Mouse (Mus musculus) forebrain, embryonic 13.5 days (tissue): ENCODE results near the gene Arhgdia. TPM values are rescaled to one million over a fixed set of nuclear protein-coding genes. Genes with fewer than 3 reads are reported as not detected.

Experiments used
- ATAC-seq: fragments of 200-750 bp; cut with Nextera tagmentation; 2 replicates; pipeline ENCODE4 v1.8.0; 2017
- H3K27ac ChIP-seq: fragments of 300-500 bp; sonication (generic); 2 replicates; pipeline ENCODE4 v1.5.1; 2015; ENCODE audit warnings: inconsistent platforms, mild to moderate bottlenecking, moderate library complexity
- H3K27me3 ChIP-seq: fragments of 300-500 bp; sonication (generic); 2 replicates; pipeline ENCODE4 v1.6.1; 2015; ENCODE audit warnings: mild to moderate bottlenecking, inconsistent platforms
- H3K36me3 ChIP-seq: fragments of 300-500 bp; sonication (generic); 2 replicates; pipeline ENCODE4 v1.6.1; 2015; ENCODE audit warnings: mild to moderate bottlenecking, inconsistent platforms; ENCODE audit not compliant: poor library complexity, severe bottlenecking
- H3K4me1 ChIP-seq: fragments of 300-500 bp; sonication (generic); 2 replicates; pipeline ENCODE4 v1.6.1; 2015; ENCODE audit warnings: inconsistent platforms
- H3K4me2 ChIP-seq: fragments of 300-500 bp; sonication (generic); 2 replicates; pipeline ENCODE4 v1.6.1; 2015; ENCODE audit warnings: inconsistent platforms, mild to moderate bottlenecking, moderate library complexity
- H3K4me3 ChIP-seq: fragments of 300-500 bp; sonication (generic); 2 replicates; pipeline ENCODE4 v1.5.1; 2015; ENCODE audit warnings: mild to moderate bottlenecking, inconsistent platforms
- H3K9ac ChIP-seq: fragments of 300-500 bp; sonication (generic); 2 replicates; pipeline ENCODE4 v1.6.1; 2015; ENCODE audit warnings: mild to moderate bottlenecking, inconsistent platforms
- H3K9me3 ChIP-seq: fragments of 300-500 bp; sonication (generic); replicated peaks from 2 replicates; pipeline ENCODE4 v1.6.1; 2016; ENCODE audit warnings: inconsistent platforms
- WGBS: fragments of 180-500 bp; shearing (Covaris S2); methylation state at CpG from one replicate; pipeline ENCODE4 v1.1.7; 2015; 5-methylcytosine and 5-hydroxymethylcytosine counted together
- polyA plus RNA-seq: library from polyadenylated mRNA; unstranded; fragments of >200 nt; fragmentation: Nextera tagmentation; extraction: Ambion mirVana; gene quantifications from 2 replicates; pipeline ENCODE4 v1.2.1, GENCODE M21; 2015

Gene Arhgdia
- polyA plus RNA-seq, 1 experiment from 2014 or later: 462 TPM

- 94% methylated on average over 6 of the region's 6 CpGs for WGBS
- ATAC-seq: no peak
- no peak overlapping the region for H3K4me2 ChIP-seq
These were observed 41.4 kb upstream of the Arhgdia start for GRCm38 (mm10) chr11:120622805-120623204.

DNA sequence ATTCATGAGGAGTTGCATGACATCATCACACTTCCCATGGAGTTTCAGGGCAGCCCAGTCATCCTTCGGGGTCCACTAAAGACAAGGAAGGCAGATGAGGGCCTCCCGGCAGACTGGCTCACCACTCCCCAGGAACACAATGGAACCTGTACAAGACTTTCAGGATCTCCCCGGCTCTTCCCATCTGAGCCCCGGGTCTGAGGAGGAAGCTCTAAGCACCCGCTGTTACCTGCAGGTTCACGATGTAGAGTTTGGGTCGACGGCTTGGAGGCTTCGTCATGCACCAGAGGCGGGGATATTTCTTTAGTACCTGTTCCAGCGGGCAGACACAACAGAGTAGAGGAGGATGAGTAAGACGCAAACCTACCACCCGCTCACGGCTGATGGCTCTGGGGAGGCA is 38.8 kb upstream of the Arhgdia start:
- H3K36me3 ChIP-seq: peaks cover 59% of the 10 kb centered on the region
- H3K4me3 ChIP-seq: no peak overlapping the region
- no peaks in the 10 kb centered on the region for H3K9me3 ChIP-seq
- WGBS: 95% methylated on average over 14 of the region's 14 CpGs
- H3K4me2 ChIP-seq: no peak overlapping the region
- no peaks in the 10 kb centered on the region for H3K27me3 ChIP-seq
- ATAC-seq: no peak
- no peak overlapping the region for H3K9ac ChIP-seq
- H3K27ac ChIP-seq: no peak overlapping the region
- peaks cover 33% of the 10 kb centered on the region for H3K4me1 ChIP-seq

More at GRCm38 (mm10) chr11:120622805-120623204, 41.4 kb upstream of the Arhgdia start:
- Histone ChIP-seq H3K27me3 (no peaks in the 10 kb centered on the region), H3K9me3 (no peaks in the 10 kb centered on the region), H3K27ac (no peak overlapping the region), H3K36me3 (peaks cover 65% of the 10 kb centered on the region), H3K4me1 (peaks cover 23% of the 10 kb centered on the region), H3K9ac (no peak overlapping the region), H3K4me3 (no peak overlapping the region)

- no peak for ATAC-seq
- H3K27ac ChIP-seq: peak overlapping the region; percentile 73; the same call in 1 of the 2 replicates
- no peak overlapping the region for H3K4me2 ChIP-seq
- 96% methylated on average over 25 of the region's 25 CpGs for WGBS
- no peak overlapping the region for H3K9ac ChIP-seq
- peaks cover 67% of the 10 kb centered on the region for H3K36me3 ChIP-seq
- H3K4me1 ChIP-seq: peaks cover 26% of the 10 kb centered on the region
- H3K4me3 ChIP-seq: no peak overlapping the region
- no peaks in the 10 kb centered on the region for H3K27me3 ChIP-seq
- no peaks in the 10 kb centered on the region for H3K9me3 ChIP-seq
These were observed 37.5 kb upstream of the Arhgdia start for GRCm38 (mm10) chr11:120618619-120619535.

GRCm38 (mm10) chr11:120617519-120618112 is 36.2 kb upstream of the Arhgdia start, which contains the start of gene Pcyt2:
Gene Pcyt2 (minus strand): TSS chr11:120617936.
- under 1% methylated on average over 56 of the region's 56 CpGs for WGBS
- Histone ChIP-seq H3K9me3 (no peaks in the 10 kb centered on the region), H3K9ac (peak within 1 kb of the TSS; percentile 87), H3K27me3 (no peaks in the 10 kb centered on the region), H3K36me3 (peaks cover 71% of the 10 kb centered on the region), H3K4me1 (peaks cover 18% of the 10 kb centered on the region), H3K4me2 (peak within 1 kb of the TSS; percentile 88), H3K4me3 (peak within 1 kb of the TSS; percentile 85), H3K27ac (peak within 1 kb of the TSS; percentile 73)
- ATAC-seq: peak; percentile 95

- H3K4me1 ChIP-seq: peaks cover 18% of the 10 kb centered on the region
- peak overlapping the region; percentile 85 for H3K4me3 ChIP-seq
- no peaks in the 10 kb centered on the region for H3K9me3 ChIP-seq
- H3K27me3 ChIP-seq: no peaks in the 10 kb centered on the region
- 56% methylated on average over 4 of the region's 4 CpGs for WGBS
- H3K9ac ChIP-seq: peak overlapping the region; percentile 87
- ATAC-seq: no peak
- H3K27ac ChIP-seq: peak overlapping the region; percentile 73; the same call in 1 of the 2 replicates
- peak overlapping the region; percentile 88 for H3K4me2 ChIP-seq
- peaks cover 72% of the 10 kb centered on the region for H3K36me3 ChIP-seq
These were observed 35.3 kb upstream of the Arhgdia start for GRCm38 (mm10) chr11:120616617-120617294.

GRCm38 (mm10) chr11:120615606-120616203 is 34.3 kb upstream of the Arhgdia start:
- no peaks in the 10 kb centered on the region for H3K9me3 ChIP-seq
- H3K4me1 ChIP-seq: peaks cover 18% of the 10 kb centered on the region
- H3K4me2 ChIP-seq: peak overlapping the region; percentile 88; the same call in 1 of the 2 replicates
- ATAC-seq: no peak
- no peak overlapping the region for H3K27ac ChIP-seq
- no peak overlapping the region for H3K4me3 ChIP-seq
- no peak overlapping the region for H3K9ac ChIP-seq
- peaks cover 72% of the 10 kb centered on the region for H3K36me3 ChIP-seq
- H3K27me3 ChIP-seq: no peaks in the 10 kb centered on the region
- WGBS: 92% methylated on average over 11 of the region's 11 CpGs

DNA sequence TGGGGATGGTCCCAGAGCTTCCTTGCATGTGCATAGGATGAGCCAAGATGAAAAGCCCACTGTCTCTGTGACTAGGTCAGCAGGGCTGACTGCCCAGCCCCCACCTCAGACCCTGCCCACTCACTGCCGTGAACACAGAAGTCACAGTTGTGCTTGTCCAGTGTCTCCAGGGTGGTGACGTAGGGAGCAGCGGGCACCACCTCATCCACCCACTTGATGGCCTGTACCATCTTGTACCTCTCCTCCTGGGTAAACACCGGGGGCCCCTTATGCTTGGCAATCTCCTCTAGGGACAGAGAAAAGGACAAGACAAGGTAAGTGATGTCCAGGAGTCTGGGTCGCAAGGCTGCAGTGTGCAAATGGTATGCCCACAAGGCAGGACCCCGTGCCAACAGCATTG is 33.7 kb upstream of the Arhgdia start:
- peaks cover 72% of the 10 kb centered on the region for H3K36me3 ChIP-seq
- H3K4me3 ChIP-seq: no peak overlapping the region
- peaks cover 18% of the 10 kb centered on the region for H3K4me1 ChIP-seq
- H3K9me3 ChIP-seq: no peaks in the 10 kb centered on the region
- no peak overlapping the region for H3K9ac ChIP-seq
- H3K4me2 ChIP-seq: no peak overlapping the region
- ATAC-seq: no peak
- WGBS: 92% methylated on average over 6 of the region's 6 CpGs
- H3K27me3 ChIP-seq: no peaks in the 10 kb centered on the region
- no peak overlapping the region for H3K27ac ChIP-seq

DNA sequence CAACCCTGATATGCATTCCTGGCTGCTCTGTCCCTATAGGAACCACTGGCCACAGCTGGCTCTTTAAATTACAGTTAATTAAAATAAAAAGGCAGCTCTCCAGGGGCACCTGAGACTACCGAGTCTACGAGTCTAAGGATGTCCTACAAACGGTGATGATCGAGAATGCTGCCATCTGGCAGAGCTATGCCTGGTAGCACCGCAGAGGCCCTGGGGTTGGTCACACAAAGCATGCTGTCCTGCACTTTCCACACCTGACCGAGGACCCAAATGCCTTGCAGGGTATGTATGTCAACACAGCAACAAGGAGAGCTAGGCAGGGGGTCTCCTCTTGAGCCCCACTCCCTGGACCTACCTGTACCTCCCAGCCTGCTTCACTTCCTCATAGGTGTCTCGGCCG is 32.6 kb upstream of the Arhgdia start:
- Histone ChIP-seq H3K9ac (no peak overlapping the region), H3K4me3 (no peak overlapping the region), H3K4me2 (no peak overlapping the region), H3K27me3 (0 out of 2 replicates have a peak, but pooled peaks cover 4% of the 10 kb centered on the region), H3K36me3 (peaks cover 71% of the 10 kb centered on the region), H3K4me1 (peaks cover 22% of the 10 kb centered on the region), H3K27ac (no peak overlapping the region), H3K9me3 (no peaks in the 10 kb centered on the region)
- no peak for ATAC-seq
- WGBS: 88% methylated on average over 8 of the region's 8 CpGs

DNA sequence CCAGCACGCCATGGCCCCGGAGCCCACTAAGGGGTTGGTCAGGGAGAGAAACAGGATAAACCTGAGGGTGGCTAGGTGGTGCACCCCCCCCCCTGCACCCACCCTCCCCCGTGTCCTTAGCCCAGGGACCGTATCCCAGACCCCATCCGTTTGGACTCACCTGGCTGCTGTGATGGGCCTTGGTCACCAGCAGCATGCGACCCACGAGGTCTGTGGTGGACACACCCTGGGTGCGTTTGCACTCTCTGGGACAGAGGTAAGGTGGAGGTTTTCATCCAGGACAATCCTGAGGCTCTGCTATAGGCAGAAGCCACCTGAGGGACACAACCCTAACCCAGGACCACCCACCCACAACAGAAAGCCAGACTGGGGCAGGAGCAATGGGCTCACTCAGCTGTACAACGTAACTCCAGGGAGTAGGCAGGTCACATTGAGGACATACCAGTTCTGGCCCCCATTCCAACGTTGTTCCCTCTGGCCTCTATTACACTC is 32.1 kb upstream of the Arhgdia start:
- no peak for ATAC-seq
- Histone ChIP-seq H3K27me3 (peaks cover 8% of the 10 kb centered on the region), H3K4me2 (no peak overlapping the region), H3K27ac (no peak overlapping the region), H3K9ac (no peak overlapping the region), H3K4me1 (peaks cover 26% of the 10 kb centered on the region), H3K9me3 (no peaks in the 10 kb centered on the region), H3K4me3 (no peak overlapping the region), H3K36me3 (peaks cover 66% of the 10 kb centered on the region)
- 95% methylated on average over 10 of the region's 10 CpGs for WGBS

GRCm38 (mm10) chr11:120612763-120613162 is 31.3 kb upstream of the Arhgdia start:
- Histone ChIP-seq H3K4me3 (no peak overlapping the region), H3K4me2 (no peak overlapping the region), H3K27me3 (peaks cover 14% of the 10 kb centered on the region), H3K27ac (no peak overlapping the region), H3K36me3 (peaks cover 61% of the 10 kb centered on the region), H3K9me3 (no peaks in the 10 kb centered on the region), H3K9ac (no peak overlapping the region), H3K4me1 (peaks cover 30% of the 10 kb centered on the region)
- ATAC-seq: 0 out of 2 replicates have a peak, but pooled peaks have one; percentile 16
- WGBS: 42% methylated on average over 6 of the region's 6 CpGs

- no peaks in the 10 kb centered on the region for H3K9me3 ChIP-seq
- H3K36me3 ChIP-seq: peaks cover 79% of the 10 kb centered on the region
- no peak for ATAC-seq
- H3K27ac ChIP-seq: no peak overlapping the region
- H3K4me3 ChIP-seq: no peak overlapping the region
- H3K27me3 ChIP-seq: peaks cover 17% of the 10 kb centered on the region
- 73% methylated on average over 9 of the region's 9 CpGs for WGBS
- peaks cover 12% of the 10 kb centered on the region for H3K4me1 ChIP-seq
- no peak overlapping the region for H3K9ac ChIP-seq
- H3K4me2 ChIP-seq: no peak overlapping the region
These were observed 29.1 kb upstream of the Arhgdia start for GRCm38 (mm10) chr11:120610477-120611046.
